Mouse (Mus musculus) large intestine, adult 2 months (tissue): ENCODE measurements at regions not wholly inside any gene's neighbourhood (a gene's known extent, or its start where the extent isn't known, plus 50 kb on each side); places are given as distances from the start of the nearest gene placed in this dataset.

Experiments
- DNase-seq: peaks from one replicate; pipeline ENCODE4 v3.0.0-alpha.2; 2012; ENCODE audit warnings: low read depth, low spot score
- WGBS: fragments of 180-500 bp; shearing (Covaris S2); methylation state at CpG from one replicate; pipeline ENCODE4 v1.1.7; 2018; 5-methylcytosine and 5-hydroxymethylcytosine counted together

DNA sequence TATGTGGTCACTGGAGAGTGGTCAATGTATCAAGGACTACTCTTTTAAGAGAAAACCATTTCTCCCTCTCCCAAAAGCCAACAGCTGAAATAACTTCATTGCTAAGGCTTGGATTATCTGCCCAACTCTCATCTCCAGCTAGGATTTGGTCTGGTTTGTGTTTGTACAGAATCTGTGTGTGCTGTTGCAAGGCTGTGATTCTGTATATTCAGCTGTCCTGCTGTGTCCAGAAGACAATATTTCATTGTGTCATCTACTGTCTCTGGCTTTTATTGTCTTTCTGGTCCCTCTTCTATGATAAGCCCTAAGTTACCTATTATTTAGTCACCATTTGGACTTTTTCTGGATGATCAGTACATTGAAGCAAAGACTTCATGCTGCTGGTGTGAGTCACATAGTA is 110.9 kb downstream of the Cenpc1 start:
- DNase-seq: no peak

DNA sequence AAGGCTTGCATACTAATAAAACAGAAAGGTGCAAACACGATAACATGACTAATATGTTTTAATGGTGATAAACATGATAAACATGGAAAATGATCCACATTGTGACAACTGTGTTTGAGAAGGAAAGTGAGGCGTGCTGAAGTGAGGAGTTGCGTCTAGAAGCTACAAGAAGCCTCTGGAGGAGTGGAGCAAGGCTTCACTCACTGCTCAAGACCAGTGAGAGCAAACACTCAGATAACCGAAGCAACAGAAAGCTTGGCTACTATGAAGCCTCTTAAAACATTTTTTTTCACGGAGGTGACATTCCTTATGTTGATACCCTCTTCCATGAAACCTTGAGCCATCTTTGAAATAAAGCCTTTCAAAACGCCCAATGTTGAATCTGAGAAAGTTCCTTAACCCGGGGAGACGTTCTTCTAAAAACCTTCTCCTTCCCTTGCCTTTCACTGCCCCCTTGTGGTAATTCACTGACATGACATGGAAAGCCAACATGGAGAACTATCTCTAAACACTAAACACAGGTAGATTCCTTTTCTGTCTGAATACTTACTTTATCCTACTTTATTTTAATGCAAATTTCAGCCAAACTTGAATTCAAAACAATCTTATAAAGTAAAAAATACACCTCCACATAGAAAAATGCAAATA is 128.6 kb downstream of the Cenpc1 start:
- peak; percentile 1 for DNase-seq
- 34% methylated on average over 8 of the region's 8 CpGs for WGBS

DNA sequence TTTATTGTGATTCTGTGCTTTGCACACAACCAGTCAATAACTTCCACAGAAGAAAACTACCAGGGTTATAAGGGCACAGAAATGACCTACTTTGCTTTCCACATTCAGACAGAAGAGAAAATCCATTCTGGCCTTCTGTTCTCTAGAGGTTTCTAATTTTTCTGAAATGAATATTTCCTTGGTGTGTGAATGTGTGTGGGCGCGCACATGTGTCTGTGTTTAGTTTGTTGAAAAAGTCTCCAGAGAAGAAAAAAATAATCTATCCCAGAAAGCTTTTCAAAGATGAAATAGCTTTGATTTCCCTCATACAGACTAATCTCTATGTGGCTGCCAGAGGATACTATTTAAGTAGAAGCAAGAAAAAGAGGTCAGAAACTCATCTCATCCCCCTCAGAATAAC is 147.1 kb downstream of the Cenpc1 start:
- DNase-seq: no peak
- 99% methylated on average over 2 of the region's 2 CpGs for WGBS

DNA sequence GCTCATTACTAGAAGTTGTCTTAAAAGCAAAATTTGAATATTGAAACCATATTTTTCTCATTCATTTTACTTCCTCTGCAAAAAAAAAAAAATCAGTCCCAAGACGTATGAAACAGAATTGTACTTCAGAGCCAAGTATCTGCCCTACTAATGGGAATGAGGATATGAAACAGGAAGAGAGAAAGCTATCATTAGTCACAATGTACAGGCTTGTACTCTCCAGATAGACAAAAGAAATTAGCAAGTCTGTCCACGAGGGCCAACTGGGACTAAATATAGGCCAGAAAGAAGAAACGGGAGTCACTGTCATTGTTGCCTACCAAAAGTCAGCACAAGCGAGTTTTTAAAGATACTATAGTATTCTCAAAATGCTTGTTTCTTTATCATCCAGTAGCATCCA is 150.4 kb downstream of the Cenpc1 start:
- WGBS: 64% methylated on average over 4 of the region's 4 CpGs
- no peak for DNase-seq

DNA sequence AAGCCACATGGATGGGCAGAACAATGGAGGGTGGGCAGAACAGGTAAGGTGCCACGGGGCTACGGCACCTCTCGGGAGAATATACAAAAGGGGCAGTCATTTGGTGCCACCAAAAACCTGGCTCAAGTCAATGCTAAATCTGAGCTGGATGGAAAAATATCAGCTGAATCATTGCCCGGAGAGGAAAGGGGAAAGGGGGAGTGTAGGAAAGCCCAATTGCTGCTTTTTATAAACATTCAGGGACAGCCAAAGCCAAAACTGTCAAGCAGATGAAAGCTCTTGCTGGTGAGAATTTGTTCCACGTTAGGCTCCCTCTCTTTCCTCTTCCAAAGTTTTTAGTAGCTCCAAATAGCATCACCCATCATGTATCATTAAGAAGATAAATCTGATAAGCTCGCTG is 168.9 kb downstream of the Cenpc1 start:
- WGBS: 66% methylated on average over 6 of the region's 6 CpGs
- DNase-seq: no peak

DNA sequence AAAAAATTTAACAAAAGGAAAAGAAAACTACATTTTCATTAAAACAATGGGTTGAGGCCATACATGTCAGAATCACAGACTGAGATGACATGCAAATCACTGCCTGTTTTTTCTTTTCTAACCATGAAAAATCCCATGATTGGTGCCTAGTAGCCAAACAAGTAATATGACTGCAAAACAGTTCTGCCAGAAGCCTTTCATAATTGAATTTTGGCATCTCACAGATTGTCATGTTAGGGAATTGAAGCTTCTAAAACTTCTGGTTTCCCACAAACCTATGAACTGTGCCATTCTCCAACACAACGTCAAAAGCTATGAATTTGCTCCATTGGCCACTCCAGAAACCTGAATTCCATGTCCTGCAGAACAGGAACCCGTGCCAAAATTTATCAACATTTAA is 169.6 kb downstream of the Cenpc1 start:
- 38% methylated on average over 2 of the region's 2 CpGs for WGBS
- no peak for DNase-seq

DNA sequence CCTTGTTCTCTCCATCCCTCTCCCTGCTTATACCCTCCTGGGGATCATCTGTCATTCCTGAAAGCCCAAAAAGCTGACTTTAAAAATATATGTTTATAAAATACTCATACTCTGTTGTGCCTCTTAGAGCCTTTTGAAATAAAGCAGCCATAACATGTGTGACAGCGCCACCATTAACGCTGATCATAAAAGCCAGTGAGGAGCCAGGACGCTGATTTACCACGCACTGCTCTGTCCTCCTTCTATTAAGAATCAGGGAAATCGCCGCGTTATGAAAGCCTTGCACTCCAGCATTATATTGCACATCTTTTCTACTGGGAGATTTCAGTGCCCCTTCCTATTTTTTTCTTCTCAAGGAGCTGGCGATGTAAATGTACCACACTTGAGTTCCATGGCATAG is 195.1 kb downstream of the Cenpc1 start:
- no peak for DNase-seq
- WGBS: 65% methylated on average over 8 of the region's 8 CpGs

DNA sequence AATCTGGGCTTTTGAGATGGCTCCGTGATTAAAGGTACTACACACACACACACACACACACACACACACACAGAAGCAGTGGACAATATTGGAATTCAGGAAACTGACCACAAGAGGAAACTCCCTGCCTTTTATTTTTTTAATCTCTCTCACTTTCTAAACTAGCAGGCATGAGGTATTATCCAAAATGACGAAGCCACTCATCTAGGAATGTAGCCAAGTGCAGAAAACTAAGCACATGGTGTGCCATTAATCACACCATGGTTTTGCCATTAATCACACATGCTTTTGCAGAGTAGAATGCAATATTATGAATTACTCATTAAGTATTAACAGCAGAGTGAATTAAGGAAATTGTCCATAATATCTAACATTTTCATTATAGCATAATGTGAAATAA is 232.8 kb downstream of the Cenpc1 start:
- 74% methylated on average over 2 of the region's 2 CpGs for WGBS
- DNase-seq: no peak

DNA sequence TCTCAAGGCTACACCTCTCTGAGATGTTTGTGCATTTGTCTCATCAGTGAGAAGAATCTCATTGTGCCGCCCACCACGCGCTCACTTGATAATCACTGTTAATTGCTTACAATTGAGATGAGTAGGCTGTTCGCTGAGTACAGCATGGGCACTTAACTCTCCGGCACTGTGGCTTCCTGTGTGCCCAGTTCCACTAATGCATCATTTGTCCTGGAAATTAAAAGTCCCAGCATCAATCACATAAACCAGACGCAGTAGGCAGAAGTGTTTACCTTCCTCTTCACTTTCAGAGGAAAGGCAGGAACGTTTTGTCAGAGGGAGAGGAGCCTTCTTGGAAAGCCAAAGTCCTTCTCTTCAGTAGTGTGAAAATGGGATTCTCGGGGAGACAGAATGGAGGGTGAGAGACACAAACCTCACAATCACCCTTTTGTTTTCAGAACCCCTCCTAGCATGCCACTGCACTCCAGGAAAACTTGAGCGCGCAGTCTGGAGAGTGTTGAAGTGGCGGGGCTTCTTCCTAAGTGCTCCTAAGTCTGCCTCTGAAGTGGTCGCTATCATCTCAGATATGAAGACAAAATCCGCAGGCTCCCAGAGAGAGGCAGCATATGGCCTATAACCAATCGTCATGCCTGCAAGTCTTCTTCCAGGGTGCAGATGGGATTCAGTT is 269.7 kb downstream of the Cenpc1 start:
- DNase-seq: no peak
- WGBS: 67% methylated on average over 14 of the region's 14 CpGs

DNA sequence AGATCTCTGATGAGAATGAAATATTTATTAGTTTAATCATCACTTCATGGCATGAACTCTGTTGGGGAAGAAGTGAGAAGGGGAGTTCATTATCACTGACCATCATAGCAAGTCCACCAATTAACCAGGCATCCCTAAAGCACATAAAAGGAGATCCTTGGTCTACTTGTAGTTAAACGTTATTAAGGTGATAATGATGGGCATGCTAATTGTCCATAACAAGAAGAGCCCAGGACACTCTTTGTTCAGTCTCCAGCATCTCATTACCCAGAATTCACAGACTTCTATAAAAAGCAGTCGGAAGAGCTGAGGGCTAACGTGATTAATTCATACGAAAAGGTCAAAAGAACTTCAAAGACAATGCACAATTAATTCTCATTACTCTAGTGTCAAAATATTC is 272.2 kb downstream of the Cenpc1 start:
- WGBS: 87% methylated on average over 4 of the region's 4 CpGs
- no peak for DNase-seq

DNA sequence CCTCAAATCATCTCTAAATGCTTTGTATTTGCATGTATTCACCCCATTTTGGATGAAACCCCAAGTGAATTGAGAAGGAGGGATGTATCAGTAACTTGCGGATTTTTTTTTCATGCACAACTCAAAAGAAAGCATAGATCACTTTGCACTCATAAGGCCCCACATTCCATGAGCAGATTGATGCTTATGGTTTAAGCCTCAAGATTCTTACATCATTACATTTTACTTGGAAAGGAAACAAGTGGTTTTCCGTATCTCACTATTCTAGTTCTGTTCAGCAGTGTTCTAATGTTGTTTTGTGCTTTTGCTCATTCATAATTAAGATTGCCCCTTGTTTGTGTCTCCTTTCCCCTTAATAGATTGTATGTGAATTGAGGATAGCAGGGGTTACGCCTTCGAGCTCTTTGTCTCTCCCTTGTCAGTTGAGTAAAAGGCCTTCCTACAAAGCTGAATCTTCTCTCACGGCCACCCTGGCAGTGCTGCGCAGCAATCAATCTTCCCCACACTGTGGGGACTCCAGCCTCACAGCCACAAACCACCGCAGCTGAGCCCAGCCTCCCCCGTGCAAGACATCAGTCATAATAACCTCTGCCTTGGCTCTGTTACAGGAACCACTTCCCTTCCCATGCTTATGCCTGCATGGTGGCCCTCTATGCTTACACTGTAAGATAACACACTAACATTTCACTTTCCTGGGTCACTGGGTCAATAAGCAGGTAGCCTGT is 284.5 kb downstream of the Cenpc1 start:
- no peak for DNase-seq
- WGBS: 62% methylated on average over 8 of the region's 8 CpGs

DNA sequence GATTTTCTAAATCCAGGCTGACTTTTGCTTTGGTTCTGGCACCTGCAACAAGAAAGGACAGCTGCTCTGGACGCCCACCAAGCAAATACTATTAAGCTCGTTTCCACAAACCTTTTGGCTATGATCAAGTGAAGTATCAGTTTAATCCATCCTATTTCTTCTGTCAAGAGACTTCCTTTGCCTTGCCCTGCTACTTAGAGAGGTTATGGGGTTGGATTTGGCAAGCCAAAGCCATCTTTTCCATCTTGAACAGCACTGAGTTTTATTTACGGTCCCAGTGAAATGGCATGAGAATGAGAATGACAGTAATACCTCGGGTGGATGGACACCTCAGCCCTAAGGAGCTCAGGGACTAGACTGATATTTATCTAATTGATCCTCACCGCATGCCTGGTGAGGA is 285.4 kb downstream of the Cenpc1 start:
- WGBS: 69% methylated on average over 5 of the region's 5 CpGs
- no peak for DNase-seq

DNA sequence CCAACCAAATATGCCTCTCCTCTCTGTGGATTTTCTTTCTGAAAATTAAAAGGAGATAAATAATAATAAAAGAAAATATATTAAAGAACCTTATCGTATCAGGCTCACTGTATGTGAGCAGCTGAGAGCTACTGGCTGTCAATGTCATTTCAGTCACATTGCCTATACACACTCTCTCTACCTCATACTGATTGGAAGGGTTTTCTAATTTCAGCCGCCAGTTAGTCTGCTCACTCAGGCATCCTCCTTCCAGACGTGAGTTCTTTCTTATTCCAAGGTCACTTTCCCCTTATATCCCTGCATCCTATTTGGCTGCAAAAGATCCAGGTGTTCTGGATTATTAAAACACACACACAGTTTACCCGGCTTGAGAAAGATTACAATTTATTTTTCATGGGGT is 286.2 kb downstream of the Cenpc1 start:
- no peak for DNase-seq
- 72% methylated on average over 4 of the region's 4 CpGs for WGBS

DNA sequence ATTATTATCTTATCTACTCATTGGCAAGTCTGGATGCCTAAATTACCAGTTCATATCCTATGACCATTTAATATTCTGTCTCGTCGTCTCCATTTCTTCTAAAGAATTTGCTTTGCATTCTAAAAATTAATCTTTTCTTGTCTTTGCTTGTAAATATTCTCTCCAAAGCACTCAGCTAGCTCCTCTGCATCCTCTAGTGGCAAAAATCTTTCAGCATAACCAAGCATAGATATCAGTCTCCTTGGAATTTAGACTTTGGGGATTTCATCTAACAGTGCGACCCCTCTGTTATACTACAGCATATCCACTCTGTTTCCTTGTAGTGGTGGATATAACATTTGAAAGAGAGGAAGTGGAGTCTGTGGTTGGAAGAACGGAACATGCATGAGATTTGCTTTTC is 292.7 kb downstream of the Cenpc1 start:
- no peak for DNase-seq
- 89% methylated on average over 4 of the region's 4 CpGs for WGBS

DNA sequence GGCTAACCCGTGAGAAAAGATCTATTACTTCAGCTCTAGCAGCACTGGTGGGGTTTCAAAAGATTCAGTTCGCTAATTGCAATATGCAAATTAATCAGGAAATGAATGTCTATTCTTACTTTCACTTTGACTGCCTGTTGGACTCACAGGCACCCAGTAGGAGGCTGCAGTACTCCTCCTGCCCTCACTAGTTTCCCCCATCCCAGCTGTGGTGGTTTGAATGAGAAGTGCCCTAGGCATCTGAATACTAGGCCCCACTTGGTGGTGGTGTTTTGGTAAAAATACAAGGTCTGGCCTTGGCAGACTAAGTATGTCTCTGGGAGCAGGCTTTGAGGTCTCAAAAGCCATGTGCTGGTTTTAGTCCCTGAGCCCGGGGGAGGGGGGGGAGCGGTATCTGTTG is 293.3 kb downstream of the Cenpc1 start:
- WGBS: 70% methylated on average over 4 of the region's 4 CpGs
- no peak for DNase-seq

DNA sequence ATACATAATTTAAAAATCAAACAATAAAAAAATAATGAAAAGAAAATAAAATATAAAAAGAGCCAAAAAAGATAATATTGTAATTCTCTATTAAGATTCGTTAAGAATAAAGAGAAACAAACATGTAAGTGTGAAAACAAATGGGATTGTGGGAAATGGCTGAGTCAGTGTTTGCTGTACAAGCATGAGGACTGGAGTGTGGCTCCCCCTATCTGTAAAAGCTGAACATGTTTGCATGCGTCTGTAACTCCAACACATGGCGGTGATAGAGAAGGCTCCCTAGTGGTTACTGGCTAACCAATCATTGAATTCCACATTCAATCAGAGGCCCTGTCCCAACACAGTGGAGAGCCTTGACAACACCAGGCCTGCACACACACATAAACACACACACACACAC is 298.2 kb downstream of the Cenpc1 start:
- 85% methylated on average over 3 of the region's 3 CpGs for WGBS
- DNase-seq: no peak

DNA sequence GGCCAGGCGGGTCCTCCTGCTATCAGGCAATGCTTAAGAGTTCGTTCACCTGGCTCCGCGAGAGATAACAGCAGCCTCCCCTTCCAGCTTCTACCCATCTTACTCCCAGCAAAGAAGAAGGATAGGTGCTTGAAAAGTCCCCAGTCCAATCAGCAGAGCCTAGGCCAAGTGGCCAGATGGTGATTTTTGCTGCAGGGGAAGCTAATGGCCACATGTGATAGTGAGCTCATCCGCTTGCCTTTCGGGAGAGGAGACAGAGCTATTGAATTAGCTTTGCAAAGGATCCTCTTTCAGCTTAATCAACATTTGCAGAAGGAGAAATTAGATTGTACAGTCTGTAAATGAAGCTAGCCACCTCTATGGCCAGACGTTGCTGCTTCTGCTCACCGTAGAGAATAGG is 308.7 kb downstream of the Cenpc1 start:
- 83% methylated on average over 8 of the region's 8 CpGs for WGBS
- DNase-seq: no peak

DNA sequence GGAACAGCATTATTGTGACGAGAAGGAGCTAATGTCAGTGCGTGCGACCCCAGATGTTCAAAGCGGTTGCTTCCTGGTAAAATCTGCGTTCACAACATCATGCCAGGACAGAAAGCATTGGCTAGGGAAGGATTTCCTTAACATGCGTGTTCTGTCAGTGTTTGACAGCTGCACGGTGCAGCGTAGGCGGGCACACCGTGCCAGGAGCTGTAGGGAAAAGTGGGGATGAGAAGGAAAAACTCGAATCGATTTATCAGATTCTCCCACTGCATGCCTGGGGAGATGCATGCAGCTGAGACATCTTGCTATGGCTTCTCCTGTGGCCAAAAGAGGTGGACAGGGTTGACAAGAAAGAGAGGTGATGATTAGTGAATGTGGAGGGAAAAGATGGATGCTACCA is 311.2 kb downstream of the Cenpc1 start:
- WGBS: 89% methylated on average over 12 of the region's 12 CpGs
- no peak for DNase-seq

DNA sequence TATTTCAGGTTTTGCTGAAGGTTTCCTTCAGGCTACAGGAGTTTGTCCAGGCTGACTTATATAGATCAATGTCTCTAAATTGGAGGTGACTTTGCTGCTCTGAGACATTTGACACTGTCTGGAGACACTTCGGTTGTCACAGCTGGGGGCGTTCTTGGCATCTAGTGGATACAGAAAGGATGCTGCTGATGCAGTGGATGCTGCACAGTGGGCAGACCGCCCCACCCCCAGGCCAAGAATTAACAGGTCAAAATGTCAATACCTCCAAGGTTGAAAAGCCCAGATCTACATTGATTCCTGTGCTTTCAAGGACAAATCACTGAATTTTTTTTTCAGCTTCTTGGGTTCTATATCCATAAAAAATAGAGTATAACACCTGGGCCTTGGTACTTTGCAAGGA is 312.3 kb downstream of the Cenpc1 start:
- 90% methylated on average over 3 of the region's 3 CpGs for WGBS
- DNase-seq: no peak

DNA sequence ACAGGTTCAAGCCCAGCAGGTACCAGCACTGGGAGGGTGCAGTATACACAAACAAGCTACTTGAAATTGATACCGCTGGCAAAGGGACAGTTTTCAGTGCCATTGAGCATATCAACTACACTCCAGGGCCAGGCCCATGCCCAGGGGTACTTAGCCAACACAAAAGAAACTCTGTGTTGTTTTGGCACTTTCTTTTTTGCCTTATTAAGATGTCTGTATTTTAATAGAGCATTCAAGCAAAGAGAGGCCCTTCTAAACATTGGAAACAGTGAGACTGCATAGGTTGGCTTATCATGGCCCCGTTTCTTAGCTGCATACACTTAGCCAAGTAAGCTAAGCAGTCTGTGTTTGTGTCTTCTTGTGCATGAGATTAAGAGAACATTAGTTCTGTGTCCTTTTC is 313.7 kb downstream of the Cenpc1 start:
- 61% methylated on average over 2 of the region's 2 CpGs for WGBS

DNA sequence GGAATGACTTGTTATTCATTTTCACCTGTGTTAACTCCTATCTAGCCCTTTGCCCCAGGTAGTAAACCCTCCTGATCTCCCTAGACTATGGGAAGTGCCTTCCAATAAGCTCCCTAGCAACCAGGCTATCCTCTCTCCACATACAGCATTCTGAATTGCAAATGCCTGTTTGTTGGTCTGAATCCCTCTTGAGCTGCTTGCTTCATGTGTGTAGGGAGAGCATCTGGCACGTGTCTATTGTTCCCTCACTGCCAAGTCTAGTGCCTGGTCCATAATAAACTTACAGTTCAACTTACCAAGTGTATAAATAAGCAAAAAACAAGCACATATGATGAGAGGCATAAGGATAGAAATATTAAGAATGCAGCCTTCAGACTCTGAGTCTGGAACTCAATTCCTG is 314.5 kb downstream of the Cenpc1 start:
- no peak for DNase-seq
- 32% methylated on average over 1 of the region's 1 CpGs for WGBS

More for the DNA sequence above, 313.7 kb downstream of the Cenpc1 start:
- no peak for DNase-seq
